7 mouse cellular contexts compared by ENCODE assay signal in genomic region chr10:22148441-22149072, GRCm38 (mm10). TPM values are rescaled to one million over a fixed set of nuclear protein-coding genes. Genes with fewer than 3 reads are reported as not detected.
DNase-seq lines count a peak whose midpoint lies in the region; ATAC-seq and TF ChIP-seq lines count a peak whose summit lies in the region.

No protein-coding gene starts in this region.

- no peak overlapping the region for H3K27ac ChIP-seq in liver, embryonic 13.5 days

- H3K4me3 ChIP-seq in liver, embryonic 13.5 days (replicated peaks) = peak overlapping the region; percentile 60
- H3K4me3 ChIP-seq in myocyte = peak overlapping the region; percentile 92

- DNase-seq in Patski (ENCODE audit: low read depth, low spot score) = no peak
- DNase-seq in cerebellum, adult 18-20 months = peak; percentile 30 to 45
- DNase-seq in gastrocnemius, postnatal 10 days = peak; percentile 64
- DNase-seq in induced T-regulatory cell, adult 2 months (ENCODE audit: low read depth) = peak; percentile 89
- no peak for DNase-seq in liver, embryonic 13.5 days
- DNase-seq in testis, postnatal 14 days (ENCODE audit: low spot score) = peak; percentile 67

- H3K79me2 ChIP-seq in myocyte (ENCODE audit: control insufficient read depth, insufficient read depth) = peaks cover 6% of the 10 kb centered on the region

- no peaks in the 10 kb centered on the region for H3K9me3 ChIP-seq in liver, embryonic 13.5 days (replicated peaks)

- peak; percentile 82 for ATAC-seq in Patski
- peak; percentile 75 for ATAC-seq in liver, embryonic 13.5 days (ENCODE audit: low read depth)

- TF ChIP-seq CTCF in Patski (IDR thresholded peaks at IDR 0.05) = peak; percentile 39

- in situ Hi-C loops in Patski (cut with MboI; ENCODE audit: low pct_unique_long_range_greater_than_20kb) = loop anchor here (10.0 kb wide), 1 partner anchor 74 kb away; no protein-coding TSS in a partner anchor

- peak overlapping the region; percentile 79 for H3K4me2 ChIP-seq in liver, embryonic 13.5 days
- H3K4me2 ChIP-seq in myocyte (ENCODE audit: low read depth) = peak overlapping the region; percentile 88

- peak overlapping the region; percentile 6 for H3ac ChIP-seq in myocyte (ENCODE audit: control insufficient read depth, insufficient read length)

- peak overlapping the region; percentile 31 for H3K9ac ChIP-seq in liver, embryonic 13.5 days

- CTCF ChIA-PET in Patski (lab: Charles Lee) = no interaction called here

- WGBS in liver, embryonic 13.5 days (ENCODE audit: insufficient replicate concordance) = under 1% methylated on average over 45 of the region's 50 CpGs

- no peaks in the 10 kb centered on the region for H3K36me3 ChIP-seq in liver, embryonic 13.5 days
- no peaks in the 10 kb centered on the region for H3K36me3 ChIP-seq in myocyte (ENCODE audit: control insufficient read depth, insufficient read depth)

- peak; percentile 73 for TF ChIP-seq POLR2A in myocyte (IDR thresholded peaks at IDR 0.05; ENCODE audit: insufficient read length, low read depth)

- POLR2A ChIA-PET in Patski (lab: Charles Lee) = no interaction called here

- peaks cover 5% of the 10 kb centered on the region; the same call in 1 of the 2 replicates for H3K4me1 ChIP-seq in liver, embryonic 13.5 days (replicated peaks)

- peaks cover 5% of the 10 kb centered on the region for H3K27me3 ChIP-seq in Patski
- H3K27me3 ChIP-seq in liver, embryonic 13.5 days = peaks cover 52% of the 10 kb centered on the region
- peaks cover 23% of the 10 kb centered on the region for H3K27me3 ChIP-seq in myocyte (ENCODE audit: control insufficient read depth, insufficient read depth, insufficient read length)

TF ChIP-seq in myocyte, 11 proteins besides CTCF, POLR2A, EP300 and RAD21:
- TF ChIP-seq POLR2AphosphoS2 (IDR thresholded peaks at IDR 0.05; ENCODE audit: insufficient read length, low read depth) (peak; percentile 64), REST (IDR thresholded peaks at IDR 0.05; ENCODE audit: insufficient read depth, insufficient read length) (no peak)

RNA-seq across cellular contexts. Expression of gene E030030I06Rik, which starts 0.5 kb away (rescaled TPM):
- polyA plus RNA-seq in Patski (2021) (9.3 TPM), myocyte (2012; fragmentation: generic; extraction: Trizol) (5.8 TPM)
- 1 to 10 TPM in 1 of 2 experiments, under 1 TPM in 1; 0.52 to 2.8 TPM for total RNA-seq in gastrocnemius, postnatal 10 days (2021)
- polyA plus RNA-seq in liver, embryonic 13.5 days (2015; fragmentation: Nextera tagmentation; extraction: Ambion mirVana) = 3.0 and 3.2 TPM in 2 replicates

RNA-seq across cellular contexts. Expression of gene Raet1e, which starts 9.8 kb away (rescaled TPM):
- polyA plus RNA-seq in Patski (2021) (2.1 TPM), myocyte (2012; fragmentation: generic; extraction: Trizol) (22.0 TPM)
- under 1 TPM; 0.16 to 0.50 TPM for total RNA-seq in gastrocnemius, postnatal 10 days (2021)
- polyA plus RNA-seq in liver, embryonic 13.5 days (2015; fragmentation: Nextera tagmentation; extraction: Ambion mirVana) = 0.77 and 1.1 TPM in 2 replicates

RNA-seq across cellular contexts. Expression of gene H60b, which starts 9.8 kb away (rescaled TPM):
- polyA plus RNA-seq in Patski (2021) = 9.9 TPM
- under 1 TPM; 0.21 to 0.43 TPM for total RNA-seq in gastrocnemius, postnatal 10 days (2021)
- 0.12 TPM in 1 of 2 replicates, not detected in the other for polyA plus RNA-seq in liver, embryonic 13.5 days (2015; fragmentation: Nextera tagmentation; extraction: Ambion mirVana)
- 0.24 TPM for polyA plus RNA-seq in myocyte (2012; fragmentation: generic; extraction: Trizol)

Comparison
In these comparisons a context has a peak if more than half of its experiments do, and no peak if none do; other contexts are left out.
1. DNase-seq: peak in cerebellum, adult 18-20 months (2 of 2), gastrocnemius, postnatal 10 days (single experiment), induced T-regulatory cell, adult 2 months (single experiment) and testis, postnatal 14 days (single experiment); none in Patski (single experiment) and liver, embryonic 13.5 days (single experiment).